Mouse (Mus musculus) embryo, embryonic 11.5 days (tissue): Measurements from ENCODE around the gene Foxi2.

Source experiments
- DNase-seq: peaks from one replicate; pipeline ENCODE4 v3.0.0-alpha.2; 2012; ENCODE audit warnings: low read depth, low spot score

Foxi2 gene

GRCm38 (mm10) chr7:135410237-135410965 lies at the start of gene Foxi2:
Foxi2 (plus strand) TSS chr7:135410308.
- DNase-seq, result no peak

- DNase-seq, result no peak
Observed at GRCm38 (mm10) chr7:135364606-135365005, 45.5 kb upstream of the Foxi2 start.

- DNase-seq, result no peak
Observed at GRCm38 (mm10) chr7:135376048-135376447, 34.1 kb upstream of the Foxi2 start.

GRCm38 (mm10) chr7:135376932-135377331 lies 33.2 kb upstream of the Foxi2 start:
- no peak for DNase-seq

- no peak for DNase-seq
Observed at GRCm38 (mm10) chr7:135378331-135378730, 31.8 kb upstream of the Foxi2 start.

- DNase-seq, result no peak
Observed at GRCm38 (mm10) chr7:135389039-135389438, 21.1 kb upstream of the Foxi2 start.

- DNase-seq, result no peak
Observed at GRCm38 (mm10) chr7:135392949-135393542, 17.1 kb upstream of the Foxi2 start.

GRCm38 (mm10) chr7:135394436-135394835 lies 15.7 kb upstream of the Foxi2 start:
- no peak for DNase-seq

- no peak for DNase-seq
Observed at GRCm38 (mm10) chr7:135395242-135395641, 14.9 kb upstream of the Foxi2 start.

- DNase-seq, result no peak
Observed at GRCm38 (mm10) chr7:135397096-135397495, 13.0 kb upstream of the Foxi2 start.

- DNase-seq, result no peak
Observed at GRCm38 (mm10) chr7:135397874-135398273, 12.2 kb upstream of the Foxi2 start.

- peak; percentile 71 for DNase-seq
Observed at GRCm38 (mm10) chr7:135403416-135403815, 6.7 kb upstream of the Foxi2 start.

GRCm38 (mm10) chr7:135406761-135407160 lies 3.3 kb upstream of the Foxi2 start:
- DNase-seq, result no peak

GRCm38 (mm10) chr7:135408501-135408900 lies 1.6 kb upstream of the Foxi2 start:
- DNase-seq, result no peak

GRCm38 (mm10) chr7:135412357-135412756 lies 2.2 kb downstream of the Foxi2 start:
- no peak for DNase-seq

GRCm38 (mm10) chr7:135428840-135429239 lies 18.7 kb downstream of the Foxi2 start:
- DNase-seq, result no peak

- no peak for DNase-seq
Observed at GRCm38 (mm10) chr7:135430903-135431302, 20.8 kb downstream of the Foxi2 start.

- DNase-seq, result no peak
Observed at GRCm38 (mm10) chr7:135443903-135444302, 33.8 kb downstream of the Foxi2 start.

GRCm38 (mm10) chr7:135451340-135451739 lies 41.2 kb downstream of the Foxi2 start:
- no peak for DNase-seq

- no peak for DNase-seq
Observed at GRCm38 (mm10) chr7:135452366-135452765, 42.3 kb downstream of the Foxi2 start.

GRCm38 (mm10) chr7:135453690-135454089 lies 43.6 kb downstream of the Foxi2 start:
- no peak for DNase-seq
